Mouse (Mus musculus) urinary bladder, postnatal 0 days (tissue): Measurements from ENCODE around the gene Prph. TPM values are rescaled to one million over a fixed set of nuclear protein-coding genes. Genes with fewer than 3 reads are reported as not detected.

Experiments used
- microRNA-seq: library from miRNA; unstranded; fragments of <30 nt; microRNA quantifications from one replicate; pipeline ENCODE4, GENCODE M21; 2016
- polyA plus RNA-seq: library from polyadenylated mRNA; unstranded; fragments of >200 nt; fragmentation: Nextera tagmentation; extraction: Ambion mirVana; gene quantifications from 2 replicates; pipeline ENCODE4 v1.2.1, GENCODE M21; 2015

Prph gene
- 2.2 TPM in 2 replicates for polyA plus RNA-seq

DNA sequence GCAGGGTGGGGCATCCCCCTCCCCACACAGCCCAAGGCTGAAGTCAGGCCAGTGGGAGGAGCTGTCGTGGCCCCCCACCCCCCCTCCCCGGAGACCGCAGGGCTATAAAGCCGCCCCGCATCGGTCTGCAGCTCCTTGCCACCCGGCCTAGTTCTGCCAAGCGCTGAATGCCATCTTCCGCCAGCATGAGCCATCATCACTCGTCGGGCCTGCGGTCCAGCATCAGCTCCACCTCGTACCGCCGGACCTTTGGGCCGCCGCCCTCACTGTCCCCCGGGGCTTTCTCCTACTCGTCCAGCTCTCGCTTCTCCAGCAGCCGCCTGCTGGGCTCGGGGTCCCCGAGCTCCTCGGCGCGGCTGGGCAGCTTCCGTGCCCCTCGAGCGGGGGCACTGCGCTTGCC is at the start of gene Prph:
Prph (plus strand) TSS at position 135 of the 400 bp plus-strand sequence.

DNA sequence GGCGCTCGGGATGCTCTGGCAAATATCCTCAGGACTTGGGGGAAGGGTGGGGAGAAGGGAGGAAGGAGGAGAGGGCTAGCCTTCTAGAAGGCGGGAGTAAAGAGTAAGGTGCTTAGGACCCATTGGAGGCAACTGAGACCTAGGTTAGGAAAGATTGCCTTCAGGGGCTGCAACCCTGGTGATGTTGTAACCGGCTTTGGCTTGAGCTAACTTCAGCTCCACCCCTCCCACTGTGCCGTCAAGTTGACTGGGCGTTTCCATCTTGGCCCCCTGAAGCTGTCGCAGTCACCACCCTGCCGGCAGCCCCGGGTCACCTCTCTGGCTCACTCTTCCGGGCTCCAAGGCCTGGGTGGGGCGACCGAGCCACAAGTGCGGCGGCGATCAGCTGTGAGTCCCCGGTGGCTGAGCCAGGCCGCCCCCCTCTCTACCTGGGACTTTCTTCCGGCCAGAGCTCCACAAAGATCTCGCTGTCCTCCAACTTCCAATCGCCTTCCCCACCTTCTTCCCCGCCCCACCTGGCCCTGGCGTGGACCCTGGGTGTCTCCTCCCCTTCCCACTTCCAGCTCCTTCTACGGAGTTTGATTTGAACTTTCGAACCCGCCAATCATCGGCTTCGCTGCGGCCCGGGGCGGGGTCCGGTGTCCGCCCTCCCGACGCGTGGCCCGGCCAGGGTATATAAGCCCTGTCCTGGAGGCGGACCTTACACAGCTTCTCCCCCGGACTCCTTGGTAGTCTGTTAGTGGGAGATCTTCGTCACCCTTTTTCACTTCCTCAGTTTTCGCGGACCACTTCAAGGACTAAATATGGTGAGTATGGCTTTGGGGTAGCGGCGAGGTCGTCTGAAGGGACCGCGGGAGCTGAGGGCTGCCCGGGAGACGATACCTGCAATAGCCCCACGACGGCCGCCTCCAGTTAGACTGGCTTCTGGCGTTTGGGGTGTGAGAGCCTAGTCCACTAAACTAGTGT is 25.1 kb upstream of the Prph start, which contains the start of gene Tuba1c:
Tuba1c (plus strand) TSS at position 273 of the 966 bp plus-strand sequence.

DNA sequence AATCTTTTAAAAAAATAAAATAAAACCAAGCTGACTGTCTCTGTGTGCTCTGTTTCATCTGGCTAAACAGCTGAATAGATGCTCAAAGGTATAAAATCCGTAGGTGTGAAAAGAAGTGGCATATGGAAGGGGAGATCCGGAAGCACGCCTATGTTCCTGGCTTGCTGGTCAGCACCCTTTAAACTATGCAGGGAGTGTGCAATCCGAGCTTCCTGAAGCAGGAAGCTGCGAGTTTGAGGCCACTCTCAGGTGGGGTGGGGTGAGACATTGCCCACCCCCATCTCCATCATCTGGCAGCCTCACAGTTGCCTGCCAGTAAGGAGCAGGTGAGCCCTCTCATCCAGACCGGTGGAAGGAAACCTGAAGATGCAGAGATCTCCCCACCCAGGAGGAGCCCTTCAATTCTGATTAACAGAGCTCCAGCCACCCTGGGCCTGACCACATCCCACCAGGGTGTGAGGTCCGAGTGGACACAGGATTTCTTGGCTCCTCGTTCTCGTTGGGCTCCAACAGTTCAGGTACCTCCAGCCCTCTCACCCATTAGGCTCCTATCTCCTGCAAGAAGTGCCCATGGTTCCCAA is 19.1 kb downstream of the Prph start, which contains the start of gene Troap:
Troap (plus strand) TSS at position 557 of the 581 bp plus-strand sequence.

DNA sequence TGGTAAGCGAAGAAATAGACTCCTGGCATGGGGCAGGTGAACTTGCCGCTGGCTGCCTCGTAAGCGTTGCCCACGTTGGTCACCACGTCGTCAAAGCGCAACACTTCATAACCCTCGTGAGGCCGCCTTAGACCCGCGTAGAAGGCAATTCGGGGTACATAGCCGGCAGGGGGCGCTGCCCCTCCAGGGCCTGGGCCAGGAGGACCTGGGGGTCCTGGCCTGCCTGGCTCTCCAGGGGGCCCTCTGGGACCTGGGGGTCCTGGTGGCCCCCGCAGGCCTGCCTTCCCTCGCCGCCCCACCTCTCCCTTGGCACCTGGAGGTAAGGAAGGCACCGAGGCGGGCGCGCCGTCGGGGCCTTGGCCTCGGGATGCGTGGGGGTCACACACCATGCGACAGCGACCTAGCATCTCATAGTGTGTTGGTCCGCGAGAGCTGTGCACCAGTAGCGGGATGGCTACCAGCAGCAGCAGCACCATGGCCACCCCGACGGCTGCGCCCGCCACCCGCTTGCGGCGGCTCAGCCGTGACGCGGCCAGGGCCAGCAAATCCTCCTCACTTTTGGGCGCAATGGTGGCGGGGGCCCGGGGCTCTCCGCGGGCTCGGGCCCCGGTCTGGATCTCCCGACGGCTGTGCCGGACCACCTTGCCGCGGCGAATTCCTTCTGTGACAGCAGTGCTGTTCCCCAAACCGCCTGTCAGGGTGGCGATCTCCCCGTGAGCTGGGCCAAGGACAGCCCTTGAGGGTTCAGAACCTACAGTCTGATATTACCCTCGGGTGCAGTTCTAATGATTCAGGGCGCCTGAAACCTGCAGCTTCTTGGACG is 32.5 kb downstream of the Prph start, which contains the start of gene C1ql4:
C1ql4 (minus strand) TSS at position 565 of the 823 bp plus-strand sequence.

DNA sequence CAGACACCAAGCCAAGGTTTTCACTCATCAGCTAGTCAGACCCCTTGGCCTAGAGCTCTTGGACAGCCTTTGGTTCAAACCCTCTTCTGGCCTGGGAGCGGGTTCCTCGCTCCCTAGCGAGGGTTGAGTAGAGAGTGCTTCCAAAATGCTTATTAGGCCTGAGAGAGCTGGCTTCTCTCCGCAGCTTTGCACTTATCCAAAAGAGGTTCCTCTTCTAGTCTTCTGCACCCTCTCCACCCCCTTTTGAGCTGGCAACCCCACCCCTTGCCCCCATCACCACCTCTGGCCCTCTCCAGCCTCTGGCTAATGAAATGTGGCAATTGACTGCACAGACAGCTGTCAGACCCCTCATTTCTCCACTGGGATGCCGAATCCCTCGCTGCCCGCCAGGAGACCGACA is 37.9 kb downstream of the Prph start, which contains the start of gene Dnajc22:
Dnajc22 (plus strand) TSS at position 301 of the 400 bp plus-strand sequence.

Small RNAs within 50 kb of the gene (microRNA-seq; reads per million reads assigned to microRNA genes)
- not detected for gene Mir6960

Other genes with a start within 250 kb of the Prph start
- gene Ddn, start 245.7 kb upstream of the Prph start, polyA plus RNA-seq = not detected in 2 replicates
- gene Prkag1, start 223.7 kb upstream of the Prph start, polyA plus RNA-seq = 54.6 and 55.4 TPM in 2 replicates
- 5.1 TPM in 2 replicates for gene Kmt2d, start 184.0 kb upstream of the Prph start, polyA plus RNA-seq
- 3.6 TPM in 2 replicates for gene Rhebl1, start 160.6 kb upstream of the Prph start, polyA plus RNA-seq
- 0.48 and 0.96 TPM in 2 replicates for gene Dhh, start 156.6 kb upstream of the Prph start, polyA plus RNA-seq
- gene Lmbr1l, start 136.9 kb upstream of the Prph start, polyA plus RNA-seq = 8.2 and 10.4 TPM in 2 replicates
- 735 and 945 TPM in 2 replicates for gene Tuba1b, start 120.6 kb upstream of the Prph start, polyA plus RNA-seq
- not detected in 2 replicates for gene Gm49450, start 101.6 kb upstream of the Prph start, polyA plus RNA-seq
- 867 and 1,181 TPM in 2 replicates for gene Tuba1a, start 101.5 kb upstream of the Prph start, polyA plus RNA-seq
- gene Tuba1c, start 25.3 kb upstream of the Prph start, polyA plus RNA-seq = 157 and 169 TPM in 2 replicates
- 4.6 and 6.8 TPM in 2 replicates for gene Troap, start 19.4 kb downstream of the Prph start, polyA plus RNA-seq
- not detected in 2 replicates for gene C1ql4, start 32.6 kb downstream of the Prph start, polyA plus RNA-seq
- 0.11 TPM in 1 of 2 replicates, not detected in the other for gene Dnajc22, start 38.0 kb downstream of the Prph start, polyA plus RNA-seq
- gene Spats2, start 70.7 kb downstream of the Prph start, polyA plus RNA-seq = 12.4 and 13.7 TPM in 2 replicates
- gene Kcnh3, start 169.7 kb downstream of the Prph start, polyA plus RNA-seq = 0.07 and 0.14 TPM in 2 replicates
- gene Mcrs1, start 196.8 kb downstream of the Prph start, polyA plus RNA-seq = 57.6 and 61.7 TPM in 2 replicates
- gene Prpf40b, start 239.9 kb downstream of the Prph start, polyA plus RNA-seq = 19.4 and 20.4 TPM in 2 replicates
- 0.16 TPM in 1 of 2 replicates, not detected in the other for gene Fam186b, start 240.7 kb downstream of the Prph start, polyA plus RNA-seq